Mouse (Mus musculus): ENCODE measurements around the gene Slc5a9.

- TF ChIP-seq CTCF (IDR thresholded peaks at IDR 0.05; ENCODE audit: control insufficient read depth, insufficient read depth, insufficient replicate concordance, low read depth, low read length): no peak
- no peak for TF ChIP-seq POLR2A (IDR thresholded peaks at IDR 0.05; ENCODE audit: control insufficient read depth, low read depth, low read length)
Measured at GRCm38 (mm10) chr4:111852626-111853025, 50.1 kb downstream of the Slc5a9 start.
